In the genomic region with DNA sequence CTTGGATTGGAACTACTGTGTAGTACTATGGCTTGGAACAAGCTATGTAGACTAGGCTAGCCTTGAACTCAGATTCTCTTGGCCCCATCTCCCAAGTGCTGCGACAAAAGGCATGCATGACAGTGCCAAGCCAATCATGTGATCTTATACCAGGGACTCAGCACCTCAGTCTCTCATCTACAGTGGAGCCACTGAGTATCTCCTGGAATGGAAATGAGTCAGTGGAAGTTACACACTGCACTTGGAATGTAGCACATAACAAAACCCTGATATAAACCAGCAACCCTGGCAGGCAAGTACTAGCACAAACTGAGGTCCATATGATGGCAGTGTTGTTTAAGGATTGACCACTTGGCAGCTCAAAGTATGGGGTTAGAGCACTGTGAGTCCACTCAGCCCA, we compare ENCODE assay signal across 28 mouse cellular contexts. TPM values are rescaled to one million over a fixed set of nuclear protein-coding genes. Genes with fewer than 3 reads are reported as not detected.
DNase-seq lines count a peak whose midpoint lies in the region; ATAC-seq and TF ChIP-seq lines count a peak whose summit lies in the region.
"Had no signal": no experiment of that assay in that cellular context is flagged by ENCODE, and none has a peak within 500 bp of the region (broad histone marks: within the 10 kb centered on the region; RNA-seq: fewer than 3 reads in every experiment).

No protein-coding gene starts in this region.

- H3K4me2 ChIP-seq in midbrain, postnatal 0 days (ENCODE audit: low read depth, low read length, poor library complexity, severe bottlenecking), result no peak overlapping the region
- H3K4me2 ChIP-seq in hindbrain, embryonic 12.5 days (replicated peaks), result no peak overlapping the region
- H3K4me2 ChIP-seq: embryonic facial prominence, embryonic 13.5 days; forebrain, embryonic 13.5 days; heart, embryonic 12.5 days; heart, embryonic 15.5 days; hindbrain, embryonic 15.5 days had no signal

- 100% methylated on average over 1 of the region's 1 CpGs for WGBS in midbrain, postnatal 0 days
- 97% methylated on average over 1 of the region's 1 CpGs for WGBS in hindbrain, embryonic 12.5 days

- TF ChIP-seq POLR2A in embryonic fibroblast, embryonic 13.5 days (IDR thresholded peaks at IDR 0.05; ENCODE audit: low read depth, low read length), result no peak

- peak overlapping the region; percentile 63; the same call in 1 of the 2 replicates for H3K27ac ChIP-seq in embryonic fibroblast, embryonic 13.5 days (ENCODE audit: insufficient read depth, low read length)
- no peak overlapping the region for H3K27ac ChIP-seq in midbrain, postnatal 0 days (ENCODE audit: low read depth, low read length)
- H3K27ac ChIP-seq in hindbrain, embryonic 12.5 days, result no peak overlapping the region
- H3K27ac ChIP-seq: embryonic facial prominence, embryonic 10.5 days; embryonic facial prominence, embryonic 13.5 days; forebrain, embryonic 10.5 days; forebrain, embryonic 13.5 days; gastrocnemius, adult 2 months; heart, embryonic 15.5 days; hindbrain, embryonic 15.5 days had no signal

- no peak for ATAC-seq in midbrain, postnatal 0 days (ENCODE audit: low FRiP score)
- ATAC-seq in hindbrain, embryonic 12.5 days (ENCODE audit: low FRiP score), result no peak
- ATAC-seq: CD4-positive, CD25-positive, alpha-beta regulatory T cell, adult 4 months; forebrain, embryonic 13.5 days; forebrain, postnatal 0 days; intestine, postnatal 0 days had no signal

- H3K9ac ChIP-seq in midbrain, postnatal 0 days (replicated peaks; ENCODE audit: low read length, poor library complexity, severe bottlenecking), result no peak overlapping the region
- no peak overlapping the region for H3K9ac ChIP-seq in hindbrain, embryonic 12.5 days
- H3K9ac ChIP-seq: embryonic facial prominence, embryonic 13.5 days; forebrain, embryonic 13.5 days; forebrain, postnatal 0 days; heart, embryonic 12.5 days; heart, embryonic 15.5 days; hindbrain, embryonic 15.5 days had no signal

- no peaks in the 10 kb centered on the region for H3K9me3 ChIP-seq in midbrain, postnatal 0 days (ENCODE audit: low read length)
- H3K9me3 ChIP-seq in hindbrain, embryonic 12.5 days (replicated peaks), result no peaks in the 10 kb centered on the region
- H3K9me3 ChIP-seq: embryonic facial prominence, embryonic 13.5 days; forebrain, embryonic 10.5 days; forebrain, embryonic 13.5 days; heart, embryonic 12.5 days; heart, embryonic 15.5 days; hindbrain, embryonic 15.5 days had no signal

- H3K4me3 ChIP-seq in embryonic fibroblast, embryonic 13.5 days (ENCODE audit: insufficient read depth, low read length), result no peak overlapping the region
- no peak overlapping the region for H3K4me3 ChIP-seq in midbrain, postnatal 0 days (ENCODE audit: low read depth, low read length)
- H3K4me3 ChIP-seq in hindbrain, embryonic 12.5 days, result no peak overlapping the region
- H3K4me3 ChIP-seq: embryonic facial prominence, embryonic 10.5 days; embryonic facial prominence, embryonic 13.5 days; forebrain, embryonic 10.5 days; forebrain, embryonic 13.5 days; gastrocnemius, adult 2 months; heart, embryonic 12.5 days; heart, embryonic 15.5 days; hindbrain, embryonic 15.5 days had no signal

- 0 out of 2 replicates have a peak, but pooled peaks cover 4% of the 10 kb centered on the region for H3K4me1 ChIP-seq in embryonic fibroblast, embryonic 13.5 days (ENCODE audit: control insufficient read depth, insufficient read depth, low read length)
- no peaks in the 10 kb centered on the region for H3K4me1 ChIP-seq in midbrain, postnatal 0 days (ENCODE audit: insufficient read depth, low read length)
- H3K4me1 ChIP-seq in hindbrain, embryonic 12.5 days, result peaks cover 4% of the 10 kb centered on the region; the same call in 1 of the 2 replicates

- H3K36me3 ChIP-seq in midbrain, postnatal 0 days (ENCODE audit: insufficient read depth, low read length), result peaks cover 43% of the 10 kb centered on the region
- H3K36me3 ChIP-seq in hindbrain, embryonic 12.5 days, result peaks cover 47% of the 10 kb centered on the region

- no peak for TF ChIP-seq CTCF in embryonic fibroblast, embryonic 13.5 days (IDR thresholded peaks at IDR 0.05; ENCODE audit: borderline replicate concordance, insufficient read depth, low read length)
- no peak for TF ChIP-seq CTCF in midbrain, postnatal 0 days (IDR thresholded peaks at IDR 0.05)

- DNase-seq in adrenal gland, adult 2 months, result peak; percentile 45
- DNase-seq in adrenal gland, adult 8-10 months, result no peak
- peak; percentile 50 for DNase-seq in Muller cell, postnatal 12 days (ENCODE audit: inconsistent ontology term)
- no peak for DNase-seq in midbrain, postnatal 0 days (ENCODE audit: low spot score)
- DNase-seq: adrenal gland, postnatal 25 days; cerebellum, adult 11-12 months; cerebellum, adult 8-10 months; cerebellum, postnatal 10 days; cerebellum, postnatal 36 days; embryo, embryonic 11 days; forebrain, postnatal 0 days; gastrocnemius, adult 2 months; gastrocnemius, postnatal 14 days; heart, adult 11 months; heart, postnatal 14 days; heart, postnatal 4 days; kidney, adult 2 months had no signal

- H3K27me3 ChIP-seq in midbrain, postnatal 0 days (ENCODE audit: insufficient read depth, low read length), result no peaks in the 10 kb centered on the region
- H3K27me3 ChIP-seq in hindbrain, embryonic 12.5 days, result no peaks in the 10 kb centered on the region
- H3K27me3 ChIP-seq: embryonic facial prominence, embryonic 13.5 days; forebrain, embryonic 13.5 days; heart, embryonic 12.5 days; heart, embryonic 15.5 days; hindbrain, embryonic 15.5 days had no signal

RNA-seq across cellular contexts. Expression of a gene that starts 7.5 kb away (rescaled TPM):
- total RNA-seq in adrenal gland, adult 2 months (2021), result 10 to 100 TPM; 12.9 to 13.3 TPM
- 7.5 and 7.7 TPM in 2 replicates for polyA plus RNA-seq in adrenal gland, adult 2 months (2012; rRNA removed)
- total RNA-seq in adrenal gland, adult 8-10 months (2022), result 10 to 100 TPM; 12.0 to 19.1 (median 16.4) TPM
- 7.6 and 9.8 TPM in 2 replicates for polyA plus RNA-seq in embryonic fibroblast, embryonic 13.5 days (2011; ENCODE audit: insufficient read length, low read depth, missing spikeins)
- total RNA-seq in midbrain, postnatal 0 days (2014; rRNA removed), result 4.4 and 8.3 TPM in 2 replicates
- 2.6 and 3.7 TPM in 2 replicates for polyA plus RNA-seq in midbrain, postnatal 0 days (2015; fragmentation: Nextera tagmentation; extraction: Ambion mirVana)
- 13.0 and 14.5 TPM in 2 replicates for polyA plus RNA-seq in hindbrain, embryonic 12.5 days (2016; fragmentation: Nextera tagmentation; extraction: Ambion mirVana)

RNA-seq across cellular contexts. Expression of a gene that starts 16.9 kb away (rescaled TPM):
- total RNA-seq in adrenal gland, adult 2 months (2021), result 100 to 1,000 TPM; 950 to 963 TPM
- 882 and 918 TPM in 2 replicates for polyA plus RNA-seq in adrenal gland, adult 2 months (2012; rRNA removed)
- total RNA-seq in adrenal gland, adult 8-10 months (2022), result 100 to 1,000 TPM; 901 to 965 (median 918) TPM
- 1,341 and 1,449 TPM in 2 replicates for polyA plus RNA-seq in embryonic fibroblast, embryonic 13.5 days (2011; ENCODE audit: insufficient read length, low read depth, missing spikeins)
- 1,185 and 1,542 TPM in 2 replicates for total RNA-seq in midbrain, postnatal 0 days (2014; rRNA removed)
- polyA plus RNA-seq in midbrain, postnatal 0 days (2015; fragmentation: Nextera tagmentation; extraction: Ambion mirVana), result 583 and 614 TPM in 2 replicates
- polyA plus RNA-seq in hindbrain, embryonic 12.5 days (2016; fragmentation: Nextera tagmentation; extraction: Ambion mirVana), result 497 and 613 TPM in 2 replicates

RNA-seq across cellular contexts. Expression of a gene that starts 22.1 kb away (rescaled TPM):
- under 1 TPM; 0.12 to 0.28 TPM for total RNA-seq in adrenal gland, adult 2 months (2021)
- 0.27 and 0.39 TPM in 2 replicates for polyA plus RNA-seq in adrenal gland, adult 2 months (2012; rRNA removed)
- under 1 TPM; 0.20 to 0.38 (median 0.34) TPM for total RNA-seq in adrenal gland, adult 8-10 months (2022)
- polyA plus RNA-seq in embryonic fibroblast, embryonic 13.5 days (2011; ENCODE audit: insufficient read length, low read depth, missing spikeins), result 0.30 and 0.63 TPM in 2 replicates
- total RNA-seq in midbrain, postnatal 0 days (2014; rRNA removed), result 1.9 and 2.7 TPM in 2 replicates
- polyA plus RNA-seq in midbrain, postnatal 0 days (2015; fragmentation: Nextera tagmentation; extraction: Ambion mirVana), result 1.1 and 1.2 TPM in 2 replicates
- 0.63 and 0.72 TPM in 2 replicates for polyA plus RNA-seq in hindbrain, embryonic 12.5 days (2016; fragmentation: Nextera tagmentation; extraction: Ambion mirVana)
- polyA plus RNA-seq: CD4-positive, CD25-positive, alpha-beta regulatory T cell, adult 4 months had no signal

RNA-seq across cellular contexts. Expression of a gene that starts 24.2 kb away (rescaled TPM):
- total RNA-seq in adrenal gland, adult 2 months (2021), result 1 to 10 TPM; 2.9 to 3.7 TPM
- polyA plus RNA-seq in adrenal gland, adult 2 months (2012; rRNA removed), result 0.28 and 0.43 TPM in 2 replicates
- 1 to 10 TPM; 3.5 to 6.3 (median 4.1) TPM for total RNA-seq in adrenal gland, adult 8-10 months (2022)
- polyA plus RNA-seq in embryonic fibroblast, embryonic 13.5 days (2011; ENCODE audit: insufficient read length, low read depth, missing spikeins), result 2.9 and 3.4 TPM in 2 replicates
- 16.6 and 17.9 TPM in 2 replicates for total RNA-seq in midbrain, postnatal 0 days (2014; rRNA removed)
- polyA plus RNA-seq in midbrain, postnatal 0 days (2015; fragmentation: Nextera tagmentation; extraction: Ambion mirVana), result 2.0 and 3.0 TPM in 2 replicates
- 6.2 and 6.4 TPM in 2 replicates for polyA plus RNA-seq in hindbrain, embryonic 12.5 days (2016; fragmentation: Nextera tagmentation; extraction: Ambion mirVana)

Comparison
In these comparisons a context has a peak if more than half of its experiments do, and no peak if none do; other contexts are left out.
1. DNase-seq: peak in adrenal gland, adult 2 months (single experiment) and Muller cell, postnatal 12 days (single experiment); none in adrenal gland, adult 8-10 months (single experiment) and midbrain, postnatal 0 days (single experiment).